Mouse (Mus musculus) kidney, adult 2 months (tissue): ENCODE data around the gene Astn2. TPM values are rescaled to one million over a fixed set of nuclear protein-coding genes. Genes with fewer than 3 reads are reported as not detected.

Experiments
- DNase-seq: peaks from one replicate; pipeline ENCODE4 v3.0.0; 2021
- H3K27ac ChIP-seq: fragments of 200-500 bp; 2 replicates; pipeline ENCODE4 v1.5.1; 2012; ENCODE audit warnings: low read depth, low read length, control low read depth, inconsistent platforms; ENCODE audit not compliant: insufficient read depth
- H3K27me3 ChIP-seq: fragments of 200-500 bp; replicated peaks from 2 replicates; pipeline ENCODE4 v1.6.1; 2012; ENCODE audit warnings: mild to moderate bottlenecking, moderate library complexity, low read length, inconsistent platforms; ENCODE audit not compliant: control insufficient read depth, insufficient read depth
- H3K36me3 ChIP-seq: fragments of 200-500 bp; 2 replicates; pipeline ENCODE4 v1.6.1; 2012; ENCODE audit warnings: mild to moderate bottlenecking, moderate library complexity, low read length, inconsistent platforms; ENCODE audit not compliant: control insufficient read depth, insufficient read depth
- H3K4me1 ChIP-seq: fragments of 200-500 bp; 2 replicates; pipeline ENCODE4 v1.6.1; 2011; ENCODE audit warnings: low read length; ENCODE audit not compliant: control insufficient read depth, insufficient read depth
- H3K4me3 ChIP-seq: fragments of 200-500 bp; 2 replicates; pipeline ENCODE4 v1.5.1; 2011; ENCODE audit warnings: mild to moderate bottlenecking, low read depth, low read length, control low read depth; ENCODE audit not compliant: insufficient read depth
- CTCF ChIP-seq: fragments of 200-500 bp; conservative IDR thresholded peaks from 2 replicates; pipeline ENCODE4 v1.5.1; 2011; ENCODE audit warnings: low read depth, mild to moderate bottlenecking, control low read depth, low read length, moderate library complexity, mixed read lengths; ENCODE audit not compliant: insufficient read depth, insufficient read length
- POLR2A ChIP-seq: fragments of 200-500 bp; IDR thresholded peaks from one replicate; pipeline ENCODE4 v1.6.1; 2011; ENCODE audit warnings: low read depth, low read length, control low read depth
- WGBS: fragments of 180-500 bp; shearing (Covaris S2); methylation state at CpG from one replicate; pipeline ENCODE4 v1.1.7; 2018; 5-methylcytosine and 5-hydroxymethylcytosine counted together
- polyA plus RNA-seq: library from polyadenylated mRNA; depleted of rRNA; stranded (reverse); fragments of >200 nt; gene quantifications from 2 replicates; pipeline ENCODE4 v1.2.3, GENCODE M21; 2012

The Astn2 gene
- polyA plus RNA-seq, 1 experiment: 2.5 TPM

DNA sequence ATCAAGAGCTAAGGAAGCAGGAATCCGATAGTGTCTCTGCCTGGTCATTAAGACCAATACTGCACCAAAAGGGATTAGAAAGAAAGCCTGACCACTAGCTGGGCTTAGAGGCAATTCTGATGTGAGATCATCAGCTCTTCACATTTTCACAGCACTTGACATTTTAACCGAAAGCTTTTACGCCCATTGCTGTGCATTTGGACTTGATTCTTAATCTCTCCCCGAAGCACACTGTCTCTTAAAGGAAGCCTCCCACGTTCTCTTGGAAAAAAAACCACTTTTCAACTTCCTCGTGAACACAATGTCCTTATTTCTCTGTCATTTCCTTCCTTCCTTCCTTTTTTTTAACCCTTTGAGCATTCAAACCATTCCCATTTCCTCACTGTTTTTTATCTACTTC lies 680.0 kb downstream of the Astn2 start:
- no peak for TF ChIP-seq CTCF
- no peak for TF ChIP-seq POLR2A
- Histone ChIP-seq H3K36me3 (no peaks in the 10 kb centered on the region), H3K4me3 (no peak overlapping the region), H3K27me3 (no peaks in the 10 kb centered on the region), H3K27ac (no peak overlapping the region), H3K4me1 (no peaks in the 10 kb centered on the region)
- no peak for DNase-seq
- WGBS: 43% methylated on average over 6 of the region's 6 CpGs

GRCm38 (mm10) chr4:65719610-65720009 lies 684.8 kb downstream of the Astn2 start:
- WGBS: 69% methylated on average over 2 of the region's 2 CpGs
- DNase-seq: no peak
- H3K4me1 ChIP-seq: no peaks in the 10 kb centered on the region
- no peak overlapping the region for H3K27ac ChIP-seq
- no peak for TF ChIP-seq CTCF
- no peak for TF ChIP-seq POLR2A
- no peak overlapping the region for H3K4me3 ChIP-seq
- no peaks in the 10 kb centered on the region for H3K27me3 ChIP-seq
- H3K36me3 ChIP-seq: no peaks in the 10 kb centered on the region

- Histone ChIP-seq H3K27me3 (no peaks in the 10 kb centered on the region), H3K4me3 (no peak overlapping the region), H3K4me1 (no peaks in the 10 kb centered on the region), H3K36me3 (no peaks in the 10 kb centered on the region), H3K27ac (no peak overlapping the region)
- WGBS: 73% methylated on average over 1 of the region's 1 CpGs
- TF ChIP-seq CTCF: no peak
- no peak for DNase-seq
Observed at GRCm38 (mm10) chr4:65717899-65718298, 686.5 kb downstream of the Astn2 start.

GRCm38 (mm10) chr4:65716086-65716485 lies 688.3 kb downstream of the Astn2 start:
- no peaks in the 10 kb centered on the region for H3K27me3 ChIP-seq
- H3K4me1 ChIP-seq: no peaks in the 10 kb centered on the region
- H3K27ac ChIP-seq: no peak overlapping the region
- no peak for TF ChIP-seq CTCF
- H3K36me3 ChIP-seq: no peaks in the 10 kb centered on the region
- no peak overlapping the region for H3K4me3 ChIP-seq
- no peak for DNase-seq
- 88% methylated on average over 2 of the region's 2 CpGs for WGBS

DNA sequence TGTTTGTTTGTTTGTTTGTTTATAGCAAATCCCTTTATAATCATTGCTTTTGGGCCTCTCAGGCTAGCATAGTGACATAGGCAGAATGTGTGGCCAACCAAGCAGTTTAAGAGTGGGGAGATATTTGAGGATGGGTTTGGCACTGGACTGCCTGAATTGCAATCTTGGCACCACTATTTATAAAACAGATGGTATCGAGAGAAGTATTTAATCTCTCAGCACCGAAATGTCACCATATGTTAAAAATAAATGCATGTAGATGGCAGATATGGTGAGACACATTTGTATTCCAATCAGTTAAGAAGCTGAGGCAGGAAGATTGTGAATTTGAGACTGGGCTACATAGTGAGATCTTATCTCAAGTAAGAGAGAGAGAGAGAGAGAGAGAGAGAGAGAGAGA lies 692.7 kb downstream of the Astn2 start:
- no peaks in the 10 kb centered on the region for H3K27me3 ChIP-seq
- H3K4me3 ChIP-seq: no peak overlapping the region
- no peaks in the 10 kb centered on the region for H3K36me3 ChIP-seq
- H3K27ac ChIP-seq: no peak overlapping the region
- WGBS: 78% methylated on average over 2 of the region's 2 CpGs
- no peak for TF ChIP-seq CTCF
- no peak for TF ChIP-seq POLR2A
- no peaks in the 10 kb centered on the region for H3K4me1 ChIP-seq
- DNase-seq: no peak

DNA sequence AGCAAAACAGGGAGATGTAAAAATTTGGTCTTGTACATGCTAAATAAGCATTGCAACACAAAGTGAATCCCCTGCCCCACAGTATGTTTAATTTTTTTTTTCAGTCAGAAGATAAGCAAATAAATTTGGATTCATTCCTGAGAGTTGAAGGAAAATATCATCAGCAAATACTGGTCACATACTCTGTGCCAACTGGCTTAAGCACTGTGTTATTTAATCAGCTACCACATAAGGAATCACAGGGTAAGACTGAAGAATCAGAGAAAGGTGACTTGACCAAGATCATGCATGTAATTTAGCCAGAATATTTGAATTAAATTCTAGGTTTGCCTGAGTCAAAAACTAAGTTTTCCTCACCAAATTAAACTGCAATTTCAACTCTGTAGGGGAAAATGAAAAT lies 693.8 kb downstream of the Astn2 start:
- Histone ChIP-seq H3K36me3 (no peaks in the 10 kb centered on the region), H3K27ac (no peak overlapping the region), H3K4me1 (no peaks in the 10 kb centered on the region), H3K27me3 (no peaks in the 10 kb centered on the region), H3K4me3 (no peak overlapping the region)
- TF ChIP-seq POLR2A: no peak
- TF ChIP-seq CTCF: no peak
- no peak for DNase-seq

GRCm38 (mm10) chr4:65701848-65702247 lies 702.6 kb downstream of the Astn2 start:
- Histone ChIP-seq H3K27ac (no peak overlapping the region), H3K36me3 (no peaks in the 10 kb centered on the region), H3K4me3 (no peak overlapping the region), H3K4me1 (no peaks in the 10 kb centered on the region), H3K27me3 (no peaks in the 10 kb centered on the region)
- TF ChIP-seq POLR2A (no peak), CTCF (no peak)
- no peak for DNase-seq
- WGBS: 60% methylated on average over 4 of the region's 4 CpGs

GRCm38 (mm10) chr4:65699743-65700361 lies 704.6 kb downstream of the Astn2 start:
- H3K4me3 ChIP-seq: no peak overlapping the region
- H3K4me1 ChIP-seq: no peaks in the 10 kb centered on the region
- TF ChIP-seq POLR2A (no peak), CTCF (no peak)
- H3K27me3 ChIP-seq: no peaks in the 10 kb centered on the region
- H3K36me3 ChIP-seq: no peaks in the 10 kb centered on the region
- 41% methylated on average over 8 of the region's 8 CpGs for WGBS
- H3K27ac ChIP-seq: no peak overlapping the region
- no peak for DNase-seq
